Mouse (Mus musculus) right cerebral cortex, postnatal 36 days (tissue): Measurements from ENCODE around the gene Cbr2.

Experiments used
- DNase-seq, 2 experiments: peaks; one replicate each; pipeline ENCODE4 v3.0.0; 2022; ENCODE audit warnings: low spot score in 2 of 2, mixed read lengths in 1 of 2

Cbr2 gene

GRCm38 (mm10) chr11:120711980-120712604 is 19.8 kb downstream of the Cbr2 start:
- DNase-seq: no peak

DNA sequence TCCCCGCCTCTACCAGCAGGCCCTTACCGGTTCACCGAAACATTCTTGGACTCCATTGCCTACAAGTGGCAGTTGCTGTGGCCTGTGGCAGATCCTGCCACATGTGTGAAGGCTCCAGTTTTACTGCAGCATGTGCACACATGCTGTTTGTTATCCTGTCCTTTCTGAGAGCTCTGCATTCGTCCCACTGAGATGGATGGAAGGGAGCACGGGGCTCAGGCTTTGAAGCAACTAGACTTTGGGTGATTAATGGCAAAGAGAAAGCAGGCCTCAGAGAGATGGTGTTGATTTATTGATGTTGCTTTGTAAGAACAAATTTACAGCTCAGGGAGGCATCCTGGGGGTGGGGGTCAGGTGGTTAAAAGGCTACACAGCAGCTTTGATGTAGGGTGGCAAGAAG is 21.2 kb downstream of the Cbr2 start:
- no peak for DNase-seq

- DNase-seq: no peak
Measured at GRCm38 (mm10) chr11:120709551-120709950, 22.4 kb downstream of the Cbr2 start.

DNA sequence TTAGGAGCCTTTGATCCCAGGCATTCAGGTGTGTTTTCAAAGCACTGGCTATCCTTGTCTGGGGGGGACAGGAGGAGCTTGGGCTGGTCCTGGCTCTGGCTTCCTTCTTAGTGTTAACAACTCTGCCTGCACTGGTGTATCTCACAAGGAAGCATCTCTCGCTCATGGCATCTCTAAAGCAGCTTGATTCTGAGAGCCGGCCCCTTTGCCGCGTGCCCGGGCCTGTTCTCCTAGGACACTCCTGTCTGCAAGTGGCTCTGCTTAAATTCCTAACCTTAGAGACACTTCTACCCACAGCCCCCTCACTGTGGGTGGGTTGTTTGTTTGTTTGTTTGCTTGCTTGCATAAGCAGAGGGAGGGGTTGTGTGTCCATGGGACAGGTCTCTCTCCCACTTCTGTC is 23.9 kb downstream of the Cbr2 start:
- no peak for DNase-seq

GRCm38 (mm10) chr11:120707225-120707624 is 24.7 kb downstream of the Cbr2 start:
- no peak for DNase-seq

GRCm38 (mm10) chr11:120706120-120706519 is 25.8 kb downstream of the Cbr2 start:
- DNase-seq: no peak

DNA sequence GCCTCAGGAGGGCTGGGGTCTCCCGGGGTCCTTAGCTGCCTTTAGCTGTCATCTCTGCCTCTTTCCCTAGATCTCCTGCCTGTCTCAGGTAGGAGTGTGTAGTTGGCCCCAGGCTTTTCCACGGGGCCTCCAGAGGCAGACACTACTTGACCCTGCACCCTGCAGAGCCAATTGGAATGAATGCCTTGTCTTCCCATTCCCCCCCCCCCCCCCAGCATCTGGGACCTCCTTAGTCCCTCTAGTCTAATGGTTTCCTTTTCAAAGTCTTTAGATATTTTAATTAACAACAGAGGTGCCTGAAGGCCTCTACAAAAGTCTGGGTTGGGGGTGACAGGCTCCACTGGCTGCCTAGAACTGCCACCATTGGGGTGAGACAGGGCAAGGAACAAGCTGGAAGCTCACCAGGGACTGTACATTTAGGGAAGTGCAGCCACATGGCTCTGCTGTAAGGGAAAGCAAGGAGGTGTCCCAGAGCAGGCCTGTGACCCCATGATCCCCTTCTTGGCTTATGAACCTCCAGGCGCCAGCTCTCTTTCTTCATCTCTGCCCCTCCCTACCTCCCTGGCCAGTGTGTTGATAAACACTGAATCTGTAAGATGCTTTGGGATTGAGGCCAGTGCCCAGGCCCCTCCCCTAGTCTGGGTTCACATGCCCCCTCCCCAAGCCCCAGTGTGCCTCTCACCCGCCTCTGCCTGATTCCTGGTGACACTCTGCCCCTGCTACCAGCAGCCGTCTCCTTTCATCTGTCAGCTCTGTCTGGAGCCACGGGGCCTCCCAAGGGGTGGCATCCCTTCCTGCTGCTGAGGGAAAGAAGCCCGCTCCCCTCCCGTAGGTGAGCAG is 27.2 kb downstream of the Cbr2 start:
- DNase-seq: no peak

DNA sequence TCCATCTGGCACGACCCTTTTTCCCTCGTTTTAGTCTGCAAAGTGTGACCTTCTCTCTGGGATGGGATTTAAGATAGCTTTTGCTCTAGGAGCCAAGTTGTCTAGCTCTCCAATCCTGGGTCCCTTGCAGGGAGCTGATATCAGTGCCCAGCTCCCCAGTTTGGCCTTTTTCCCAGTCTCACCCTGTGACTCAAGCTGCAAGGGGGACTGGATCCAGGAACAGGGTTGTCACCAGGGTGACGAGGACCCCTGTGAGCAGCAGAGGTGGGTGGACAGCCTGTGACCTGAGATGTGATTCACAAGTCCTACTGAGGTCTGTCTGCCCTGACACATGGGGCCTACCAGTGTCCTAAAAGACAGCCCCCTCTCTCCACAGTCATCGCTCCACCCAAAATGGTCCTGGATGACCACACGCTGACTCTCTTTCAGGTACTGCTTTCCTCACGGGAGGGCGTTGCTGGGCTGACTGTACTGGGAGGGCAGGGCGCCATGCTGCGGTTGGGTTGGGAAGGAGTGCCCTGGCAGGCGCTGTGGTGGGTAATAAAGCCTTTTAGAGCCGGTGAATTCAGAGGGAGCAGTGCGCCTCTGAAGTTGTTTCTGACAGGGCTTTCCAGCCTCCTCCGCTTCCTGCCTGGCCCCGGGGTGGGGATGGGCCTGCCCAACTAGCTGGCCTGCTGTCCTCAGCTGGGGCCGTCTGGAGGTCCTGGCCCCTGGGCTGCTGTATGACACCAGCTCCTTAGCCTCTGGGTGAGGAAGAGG is 28.0 kb downstream of the Cbr2 start:
- DNase-seq: no peak

DNA sequence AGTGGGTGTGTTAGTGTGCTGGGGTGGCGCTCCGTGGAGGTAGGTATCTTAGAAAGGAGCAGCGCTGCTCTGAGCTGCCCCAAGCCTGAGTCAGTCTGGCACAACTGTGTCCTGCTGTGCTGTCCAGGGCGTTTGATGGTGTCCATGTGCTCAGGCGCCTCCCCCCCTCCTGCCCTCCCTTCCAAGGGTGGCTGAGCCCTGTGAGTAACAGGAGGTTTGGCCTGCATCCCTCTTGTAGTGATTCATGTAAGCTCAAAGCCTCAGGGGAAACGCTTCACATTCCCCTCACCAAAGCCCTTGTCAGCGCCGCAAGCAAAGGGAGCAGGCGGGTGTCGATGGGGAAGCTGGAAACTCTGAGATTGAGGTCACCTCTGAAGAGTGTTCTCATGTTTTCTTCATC is 34.2 kb downstream of the Cbr2 start:
- DNase-seq: no peak

- DNase-seq: no peak
Measured at GRCm38 (mm10) chr11:120696568-120696967, 35.3 kb downstream of the Cbr2 start.

DNA sequence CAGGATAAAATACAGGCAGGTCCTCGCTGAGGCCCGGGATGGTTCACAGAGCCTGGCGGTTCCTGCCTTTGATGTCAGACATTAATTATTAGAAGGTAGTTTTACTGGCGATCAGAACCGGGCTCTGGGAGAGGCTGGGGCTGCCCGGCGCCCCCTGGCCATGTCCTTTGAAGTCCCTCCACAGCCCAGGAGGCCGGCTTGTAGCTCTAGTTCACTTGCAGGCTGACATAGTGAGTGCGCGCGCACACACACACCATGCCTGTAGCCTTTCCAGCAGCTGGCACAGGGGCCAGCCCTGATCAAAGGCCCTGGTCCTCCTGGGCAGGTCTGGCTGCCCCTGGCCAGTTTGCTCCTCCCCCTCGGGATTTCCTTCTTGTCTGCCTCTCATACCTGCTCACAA is 36.3 kb downstream of the Cbr2 start:
- no peak for DNase-seq

DNA sequence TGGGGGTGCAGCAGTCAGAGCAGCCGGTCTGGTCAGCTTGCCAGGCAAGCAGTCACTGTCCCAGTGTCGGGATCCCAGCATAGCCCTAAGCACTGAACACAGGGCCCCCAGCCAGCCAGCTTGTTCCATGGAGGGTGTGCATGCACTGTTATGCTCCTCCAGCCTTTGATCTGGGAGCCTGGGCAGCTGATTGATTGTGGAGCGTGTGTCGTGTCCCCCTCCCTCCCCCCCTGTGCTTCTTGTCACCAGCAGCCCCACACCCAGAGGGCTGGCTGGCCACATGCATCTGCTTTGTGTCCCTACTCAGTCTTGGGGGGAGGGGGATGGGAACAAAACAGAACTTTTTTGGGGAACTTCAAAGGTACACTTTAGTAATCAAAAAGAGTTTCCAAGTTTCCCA is 36.7 kb downstream of the Cbr2 start:
- no peak for DNase-seq

DNA sequence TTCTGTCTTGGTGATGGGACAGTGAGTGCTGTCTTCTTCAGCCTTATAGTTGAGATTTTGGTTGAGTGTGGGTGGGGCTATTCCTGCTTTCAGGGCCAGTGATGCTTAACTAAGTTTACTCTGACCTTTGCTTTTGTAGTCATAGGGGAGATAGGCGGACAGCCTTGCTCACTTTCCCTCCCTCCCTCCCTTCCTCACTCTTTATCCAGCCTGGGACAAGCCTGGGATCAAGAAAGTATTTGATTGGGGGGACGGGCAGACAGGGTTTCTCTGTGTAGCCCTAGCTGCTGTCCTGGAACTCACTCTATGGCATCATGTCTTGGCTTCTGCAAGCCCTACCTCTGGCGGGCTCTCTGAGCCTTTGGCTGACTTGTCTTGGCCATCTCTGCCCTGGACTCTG is 38.5 kb downstream of the Cbr2 start:
- DNase-seq: no peak

DNA sequence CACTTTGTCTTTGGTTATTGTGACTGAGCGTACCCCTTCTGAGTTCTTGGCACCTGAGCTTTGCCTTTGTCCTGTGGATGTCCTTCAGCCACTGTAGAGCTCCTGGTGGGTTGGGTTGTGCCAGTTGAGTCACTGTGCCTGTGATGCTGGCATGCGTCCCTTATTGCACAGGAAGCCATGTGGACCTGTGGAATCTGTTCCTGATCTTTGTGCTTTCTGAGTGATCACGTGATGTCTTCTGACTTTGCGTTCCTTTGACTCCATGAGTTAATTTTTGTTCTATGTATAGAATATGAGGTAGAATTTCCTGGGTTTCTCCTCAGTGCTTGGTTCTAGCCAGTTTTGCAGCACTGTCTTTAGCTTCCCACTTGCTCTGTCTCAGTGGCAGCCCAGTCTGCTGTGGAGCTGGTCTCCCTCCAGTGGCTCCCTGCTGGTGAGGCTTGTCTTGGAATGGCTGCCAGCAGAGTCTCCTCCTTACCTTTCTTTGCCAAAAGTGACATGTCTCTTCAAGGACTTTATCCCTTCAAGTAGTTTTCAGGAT is 39.4 kb downstream of the Cbr2 start:
- peak in 1 of 2 experiments; percentile 33 for DNase-seq

DNA sequence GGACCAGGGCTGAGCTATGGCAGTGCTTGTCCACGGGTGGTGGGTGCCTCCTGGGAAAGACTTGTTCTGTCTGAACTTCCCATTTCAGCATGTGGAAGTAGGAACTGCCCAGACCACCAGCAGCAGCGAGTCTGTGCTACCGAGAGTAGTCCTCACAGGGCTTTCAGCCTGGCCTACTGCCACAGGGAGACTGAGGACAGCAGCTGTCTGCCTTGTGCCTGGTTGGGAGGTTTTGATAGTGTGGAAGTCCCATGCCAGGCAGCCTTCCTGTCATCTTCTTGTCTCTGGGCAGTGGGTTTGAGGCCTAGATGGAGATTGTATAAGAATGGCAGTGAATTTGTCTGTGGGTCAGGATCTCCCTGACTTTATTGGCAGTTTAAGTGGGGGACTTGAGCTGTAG is 42.5 kb downstream of the Cbr2 start:
- no peak for DNase-seq

DNA sequence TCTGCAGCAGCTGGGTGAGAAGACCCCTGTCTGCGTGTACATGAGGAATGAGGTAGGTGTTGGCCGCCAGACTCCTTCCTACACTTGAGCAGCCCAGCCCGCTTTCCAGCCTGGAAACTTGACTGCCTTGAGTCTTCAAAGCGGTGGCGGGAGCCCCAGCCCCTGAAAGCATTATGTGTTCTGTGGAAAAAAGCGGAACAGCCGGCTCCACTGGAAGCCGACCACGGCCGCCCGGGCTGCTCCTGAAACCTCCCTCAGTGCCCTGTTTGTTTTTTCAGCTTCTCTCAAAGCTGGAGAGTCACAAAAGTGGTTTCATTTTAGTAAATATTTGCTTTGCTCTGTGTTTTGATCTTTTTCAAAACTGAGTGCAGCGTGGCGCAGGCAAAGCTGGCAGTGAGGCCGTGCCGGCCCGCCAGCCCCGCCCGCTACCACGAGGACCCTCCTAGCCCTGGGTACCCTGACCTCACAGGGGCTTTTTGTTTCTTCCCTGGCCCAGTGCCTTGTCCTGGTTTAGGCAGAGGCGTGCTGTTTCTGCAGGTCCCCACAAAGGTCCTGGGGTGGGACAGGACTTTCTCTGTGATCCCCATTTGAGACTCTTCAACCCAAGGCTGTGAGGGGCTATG is 45.2 kb downstream of the Cbr2 start:
- no peak for DNase-seq

- DNase-seq: no peak
Measured at GRCm38 (mm10) chr11:120684660-120685059, 47.3 kb downstream of the Cbr2 start.

- DNase-seq: no peak
Measured at GRCm38 (mm10) chr11:120684086-120684485, 47.8 kb downstream of the Cbr2 start.

GRCm38 (mm10) chr11:120683536-120683935 is 48.4 kb downstream of the Cbr2 start:
- DNase-seq: no peak

- no peak for DNase-seq
Measured at GRCm38 (mm10) chr11:120682683-120683082, 49.2 kb downstream of the Cbr2 start.

DNA sequence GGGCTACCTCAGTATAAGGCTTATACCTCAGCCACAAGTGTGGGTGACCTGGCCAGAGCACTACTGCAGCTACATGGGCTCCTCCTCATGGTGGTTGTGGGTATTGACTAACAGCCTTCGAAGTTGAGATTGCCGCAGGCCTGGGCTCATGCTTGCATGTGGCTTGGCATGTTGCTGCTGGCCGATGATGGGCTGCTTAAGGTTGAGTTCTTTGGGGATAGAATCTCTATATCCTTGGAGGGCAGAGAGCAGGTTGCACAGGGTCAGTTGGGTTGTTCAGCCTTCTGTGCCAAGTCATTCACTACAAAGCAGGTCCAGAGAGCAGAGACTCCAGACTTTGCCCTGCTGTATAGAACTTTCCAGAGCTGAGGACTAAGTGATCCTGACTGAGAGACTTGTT is 52.0 kb downstream of the Cbr2 start:
- DNase-seq: no peak
